Mouse (Mus musculus) mesoderm, embryonic 11.5 days (tissue): Measurements from ENCODE around the gene Olfr571.

Experiments
- DNase-seq: peaks from one replicate; pipeline ENCODE4 v3.0.0-alpha.2; 2012; ENCODE audit warnings: low read depth, low spot score

The Olfr571 gene

DNA sequence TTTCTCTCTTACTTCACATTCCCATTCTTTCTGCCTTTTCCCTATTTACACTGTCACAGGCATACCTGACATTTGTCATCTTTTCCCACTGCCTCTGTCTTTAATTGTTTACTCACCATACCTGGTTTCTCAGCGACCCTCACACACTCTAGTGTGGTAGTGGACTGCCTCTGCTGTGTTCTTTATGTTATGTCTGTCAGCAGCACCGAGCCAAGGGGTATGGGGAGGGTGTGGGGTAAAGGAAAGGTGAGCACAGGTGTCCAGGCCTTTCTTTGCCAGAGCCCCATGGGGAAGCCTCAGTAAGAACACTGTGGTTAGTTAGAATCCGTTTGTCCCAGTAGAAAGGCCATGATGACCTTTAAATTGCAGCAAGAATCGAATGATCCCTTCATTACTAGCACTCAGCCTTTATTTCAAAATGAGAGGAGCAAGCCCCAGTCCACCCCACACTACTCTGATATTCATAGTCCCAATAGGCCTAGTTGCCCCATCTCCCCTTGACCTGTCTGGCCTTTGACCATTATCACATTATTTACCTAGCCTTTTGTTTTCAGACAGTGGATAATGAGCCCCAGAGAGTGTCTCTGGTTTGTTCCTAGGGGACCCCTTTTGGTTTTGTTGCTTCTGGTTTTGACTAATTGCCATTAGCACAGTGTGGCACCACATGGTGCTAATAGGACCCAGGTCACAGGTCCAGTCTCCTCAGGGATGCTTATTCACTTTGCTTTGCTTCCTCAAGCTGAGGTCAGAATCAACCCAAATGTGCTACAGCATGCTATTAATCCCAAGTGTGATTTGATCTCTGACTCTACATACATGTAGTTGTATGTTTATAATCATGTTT, at the start of gene Olfr571:
TSS of gene Olfr571 (minus strand) at position 505 of the 844 bp plus-strand sequence.
- peak; percentile 29 for DNase-seq

GRCm38 (mm10) chr7:102962360-102962759, 45.0 kb upstream of the Olfr571 start, which contains the start of gene Olfr576:
TSS of gene Olfr576 (plus strand) at chr7:102962660.
- no peak for DNase-seq

DNA sequence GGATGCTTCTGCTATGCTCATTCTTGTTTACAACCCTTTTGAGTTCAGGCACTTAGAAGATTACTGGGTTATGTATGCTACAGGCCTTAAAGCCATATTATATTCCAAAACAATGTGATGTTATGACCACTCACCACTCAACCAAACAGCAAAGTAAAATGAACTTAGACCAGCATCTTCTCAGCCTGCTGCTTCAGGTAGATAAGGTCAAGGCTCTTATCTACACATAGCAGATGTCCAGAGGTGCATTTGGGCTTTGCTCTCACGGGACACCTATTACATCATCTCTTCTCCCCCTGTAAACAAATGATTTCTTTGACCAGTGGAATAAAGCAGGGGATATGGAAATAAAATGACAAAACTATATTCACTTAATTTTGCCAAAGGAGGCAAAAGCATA, 41.3 kb upstream of the Olfr571 start, which contains the start of gene Olfr575:
TSS of gene Olfr575 (minus strand) at position 183 of the 400 bp plus-strand sequence.
- no peak for DNase-seq

DNA sequence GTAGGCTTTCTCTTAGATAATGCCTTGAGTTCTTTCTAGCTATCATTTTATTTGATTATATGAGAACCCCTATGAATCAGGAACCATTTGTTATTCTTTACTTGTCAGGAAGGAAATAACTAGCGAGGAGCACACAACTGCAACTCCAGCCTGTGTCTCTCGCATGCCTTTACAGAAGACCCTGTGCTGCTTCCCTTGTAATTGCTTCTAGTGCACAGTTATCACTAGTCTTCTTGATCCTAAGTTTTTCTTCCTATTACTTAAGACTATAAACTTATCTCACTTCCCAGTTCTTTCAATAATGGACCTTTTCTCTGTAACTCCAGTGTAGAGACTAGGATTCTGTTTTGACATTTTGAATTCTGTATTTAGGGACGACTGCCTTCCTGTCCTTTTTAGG, 40.8 kb upstream of the Olfr571 start:
- no peak for DNase-seq

GRCm38 (mm10) chr7:102950732-102951131, 33.4 kb upstream of the Olfr571 start:
- DNase-seq, result no peak

DNA sequence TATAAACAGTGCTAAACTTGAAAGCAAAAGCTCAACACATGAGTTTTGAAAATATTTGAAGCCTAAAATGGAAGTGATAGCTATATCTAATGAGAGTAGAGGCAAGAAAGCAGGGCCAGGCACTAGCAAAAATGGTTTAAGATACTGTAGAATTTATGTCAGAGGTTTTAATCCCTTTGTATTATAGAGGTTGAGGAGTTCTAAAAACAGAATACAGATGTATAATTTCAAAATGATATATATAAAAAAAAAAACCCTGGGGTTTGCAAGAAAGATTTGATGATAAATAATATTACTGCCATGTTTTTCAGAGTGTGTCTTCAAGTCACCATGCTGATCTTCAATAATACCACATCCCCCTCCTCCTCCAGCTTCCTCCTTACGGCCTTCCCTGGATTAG, 30.8 kb upstream of the Olfr571 start, which contains the start of gene Olfr574:
TSS of gene Olfr574 (plus strand) at position 301 of the 400 bp plus-strand sequence.
- DNase-seq, result no peak

GRCm38 (mm10) chr7:102943417-102943816, 26.1 kb upstream of the Olfr571 start:
- DNase-seq, result no peak

GRCm38 (mm10) chr7:102942475-102942874, 25.1 kb upstream of the Olfr571 start, which contains the start of gene Olfr573-ps1:
TSS of gene Olfr573-ps1 (minus strand) at chr7:102942575.
- DNase-seq, result no peak

- no peak for DNase-seq
These were observed 9.8 kb upstream of the Olfr571 start for GRCm38 (mm10) chr7:102927105-102927504.

- DNase-seq, result no peak
These were observed 6.8 kb upstream of the Olfr571 start, which contains the start of gene Olfr572 for GRCm38 (mm10) chr7:102924109-102924508. TSS of gene Olfr572 (plus strand) at chr7:102924409.

GRCm38 (mm10) chr7:102919632-102920031, 2.3 kb upstream of the Olfr571 start:
- peak; percentile 62 for DNase-seq

DNA sequence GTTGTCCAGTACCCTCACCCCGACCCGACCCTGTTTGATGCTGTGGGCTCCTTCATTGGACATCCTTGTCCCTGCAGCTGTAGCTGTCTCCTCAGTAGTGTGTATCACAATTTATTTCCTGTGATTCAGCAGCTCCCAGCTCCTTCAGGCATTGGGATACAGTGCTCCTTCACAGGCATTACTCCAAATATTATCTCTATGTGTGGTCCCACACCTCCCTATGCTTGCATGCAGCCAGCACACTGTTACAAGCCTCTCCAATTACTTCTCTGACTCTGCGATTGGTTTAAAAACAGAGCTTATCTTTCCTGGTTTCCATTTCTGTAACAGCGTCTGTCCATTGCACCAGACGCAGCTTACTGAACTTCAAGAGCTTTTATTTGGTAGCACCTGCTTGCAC, 931 bp downstream of the Olfr571 start:
- no peak for DNase-seq

GRCm38 (mm10) chr7:102915261-102915660, 2.1 kb downstream of the Olfr571 start:
- DNase-seq, result no peak

DNA sequence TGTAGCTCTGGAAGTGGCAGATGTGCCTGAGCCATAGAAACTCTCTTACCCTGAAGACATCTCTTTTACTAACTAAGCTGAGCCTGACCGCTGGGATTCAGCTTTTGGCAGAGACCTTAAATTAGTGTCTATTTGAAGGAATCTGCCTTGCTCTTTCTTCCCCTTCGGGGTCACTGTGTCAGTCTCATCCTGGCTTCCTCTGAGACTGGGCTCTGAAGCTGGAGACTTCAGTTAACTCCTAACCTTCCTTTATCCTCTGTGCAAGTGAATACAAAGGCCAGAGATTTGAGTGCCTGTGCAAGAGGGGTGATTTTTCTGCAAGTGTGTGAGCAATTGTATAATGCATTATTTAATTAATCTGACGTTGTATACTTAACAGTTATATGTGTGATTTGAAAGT, 26.6 kb downstream of the Olfr571 start, which contains the start of gene Olfr569:
TSS of gene Olfr569 (minus strand) at position 101 of the 400 bp plus-strand sequence.
- DNase-seq, result no peak

DNA sequence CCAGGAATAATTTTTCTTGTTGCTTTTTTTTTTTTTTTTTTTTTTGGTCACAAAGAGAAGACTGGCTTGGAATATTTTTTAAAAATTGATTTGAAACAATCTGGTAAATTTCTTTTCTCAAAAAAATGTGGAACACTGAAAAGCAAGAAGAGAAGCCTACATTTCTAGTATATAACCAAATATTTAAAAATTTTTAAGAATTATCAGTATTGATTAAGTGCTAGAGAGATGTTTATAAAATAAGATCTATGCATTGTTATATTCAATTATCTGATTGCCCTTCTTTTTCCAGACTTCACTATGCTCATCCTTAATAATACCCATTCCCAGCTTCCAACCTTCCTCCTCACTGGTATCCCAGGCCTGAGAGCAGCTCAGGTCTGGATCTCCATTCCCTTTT, 40.5 kb downstream of the Olfr571 start, which contains the start of gene Olfr568:
TSS of gene Olfr568 (plus strand) at position 301 of the 400 bp plus-strand sequence.
- no peak for DNase-seq

DNA sequence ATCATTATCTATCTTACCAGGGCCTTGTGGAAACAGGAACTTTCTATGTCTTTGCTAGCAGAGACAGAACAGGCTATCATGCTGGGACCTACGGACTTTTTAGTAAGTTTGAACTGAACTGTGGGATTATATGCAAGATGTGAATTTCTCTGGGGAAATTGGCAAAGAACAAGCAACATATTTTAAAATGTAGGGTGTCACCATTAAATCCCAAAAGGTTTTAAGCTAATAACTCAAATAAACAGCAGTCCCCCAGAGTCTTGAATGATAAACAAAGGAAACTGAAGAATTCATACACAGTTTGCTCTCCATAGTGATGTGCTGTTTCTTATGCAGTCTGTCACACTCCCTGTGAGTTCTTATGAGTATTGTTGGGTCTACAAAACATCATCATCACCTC, 58.7 kb downstream of the Olfr571 start, which contains the start of gene Olfr566:
TSS of gene Olfr566 (minus strand) at position 101 of the 400 bp plus-strand sequence.
- DNase-seq, result no peak

DNA sequence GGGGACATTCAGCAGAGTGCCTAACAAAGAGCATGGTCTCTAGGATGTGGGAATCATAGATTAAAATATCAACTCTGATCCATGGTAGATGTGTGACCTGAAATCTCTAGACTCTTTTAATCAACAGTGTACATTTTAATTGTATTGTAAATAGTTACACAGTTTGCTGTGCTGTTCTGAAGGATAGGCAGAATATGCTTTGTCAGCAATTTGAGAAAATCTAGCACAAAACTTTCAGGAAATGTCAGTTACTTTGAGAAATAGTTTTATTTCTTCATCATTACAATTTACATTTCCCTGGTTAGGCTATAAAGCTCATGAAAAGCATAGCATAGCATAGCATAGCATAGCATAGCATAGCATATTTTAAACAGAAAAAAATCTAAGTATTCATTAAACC, 61.5 kb downstream of the Olfr571 start:
- no peak for DNase-seq
